Mouse (Mus musculus) neutrophil, adult 65 days (primary cell): Measurements from ENCODE around the gene Fthl17b. TPM values are rescaled to one million over a fixed set of nuclear protein-coding genes. Genes with fewer than 3 reads are reported as not detected.

Experiments used
- total RNA-seq: library from RNA; stranded (reverse); gene quantifications from 2 replicates; pipeline ENCODE4 v1.2.4, GENCODE M21; 2023

Gene Fthl17b
- not detected in 2 replicates for total RNA-seq

DNA sequence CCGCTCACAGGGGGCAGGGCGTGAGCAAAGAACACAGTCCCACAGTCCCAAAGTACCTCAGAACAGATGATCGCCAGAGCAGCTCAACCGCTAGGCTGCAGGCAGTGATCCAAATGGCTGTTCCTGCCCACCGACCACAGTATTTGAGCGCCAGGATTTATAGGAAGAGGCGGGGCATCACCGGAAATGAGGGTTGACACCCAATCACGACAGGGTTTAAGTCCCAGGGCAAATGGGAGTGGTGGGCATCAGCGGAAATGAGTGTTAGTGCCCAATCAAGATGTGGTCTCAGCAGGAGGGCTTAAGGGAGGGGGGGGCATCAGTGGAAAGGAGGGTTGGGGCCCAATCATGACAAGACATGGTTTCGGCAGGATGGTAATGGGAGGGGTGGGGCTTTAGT is at the start of gene Fthl17b:
TSS of gene Fthl17b (minus strand) at position 101 of the 400 bp plus-strand sequence.

DNA sequence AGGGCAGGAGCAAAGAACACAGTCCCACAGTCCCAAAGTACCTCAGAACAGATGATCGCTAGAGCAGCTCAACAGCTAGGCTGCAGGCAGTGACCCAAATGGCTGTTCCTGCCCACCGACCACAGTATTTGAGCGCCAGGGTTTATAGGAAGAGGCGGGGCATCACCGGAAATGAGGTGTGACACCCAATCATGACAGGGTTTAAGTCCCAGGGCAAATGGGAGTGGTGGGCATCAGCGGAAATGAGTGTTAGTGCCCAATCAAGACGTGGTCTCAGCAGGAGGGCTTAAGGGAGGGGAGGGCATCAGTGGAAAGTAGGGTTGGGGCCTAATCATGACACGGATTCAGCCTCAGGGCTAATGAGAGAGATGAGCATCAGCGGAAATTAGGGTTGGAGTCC is 23.9 kb upstream of the Fthl17b start, which contains the start of gene Fthl17d:
TSS of gene Fthl17d (minus strand) at position 101 of the 400 bp plus-strand sequence.

DNA sequence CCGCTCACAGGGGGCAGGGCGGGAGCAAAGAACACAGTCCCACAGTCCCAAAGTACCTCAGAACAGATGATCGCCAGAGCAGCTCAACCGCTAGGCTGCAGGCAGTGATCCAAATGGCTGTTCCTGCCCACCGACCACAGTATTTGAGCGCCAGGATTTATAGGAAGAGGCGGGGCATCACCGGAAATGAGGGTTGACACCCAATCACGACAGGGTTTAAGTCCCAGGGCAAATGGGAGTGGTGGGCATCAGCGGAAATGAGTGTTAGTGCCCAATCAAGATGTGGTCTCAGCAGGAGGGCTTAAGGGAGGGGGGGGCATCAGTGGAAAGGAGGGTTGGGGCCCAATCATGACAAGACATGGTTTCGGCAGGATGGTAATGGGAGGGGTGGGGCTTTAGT is 13.7 kb upstream of the Fthl17b start, which contains the start of gene Fthl17c:
TSS of gene Fthl17c (minus strand) at position 101 of the 400 bp plus-strand sequence.

Other genes with a start within 250 kb of the Fthl17b start
- gene Ssx9, start 214.5 kb downstream of the Fthl17b start, total RNA-seq, result not detected in 2 replicates
- gene Ssxb5, start 159.3 kb downstream of the Fthl17b start, total RNA-seq, result not detected in 2 replicates
- not detected in 2 replicates for gene Gm6592, start 119.0 kb downstream of the Fthl17b start, total RNA-seq
- gene Gm5751, start 88.7 kb downstream of the Fthl17b start, total RNA-seq, result not detected in 2 replicates
- gene B630019K06Rik, start 70.6 kb downstream of the Fthl17b start, total RNA-seq, result 0.28 TPM in 1 of 2 replicates, not detected in the other
- not detected in 2 replicates for gene Fthl17c, start 13.6 kb upstream of the Fthl17b start, total RNA-seq
- not detected in 2 replicates for gene Fthl17d, start 23.8 kb upstream of the Fthl17b start, total RNA-seq
- gene Fthl17e, start 70.5 kb upstream of the Fthl17b start, total RNA-seq, result not detected in 2 replicates
- gene Fthl17f, start 100.0 kb upstream of the Fthl17b start, total RNA-seq, result not detected in 2 replicates
- gene 4930402K13Rik, start 141.6 kb upstream of the Fthl17b start, total RNA-seq, result not detected in 2 replicates
- not detected in 2 replicates for gene Lancl3, start 236.9 kb upstream of the Fthl17b start, total RNA-seq